Mouse (Mus musculus): ENCODE results near the gene Zfp346. TPM values are rescaled to one million over a fixed set of nuclear protein-coding genes. Genes with fewer than 3 reads are reported as not detected.

Gene Zfp346
- polyA plus RNA-seq, 1 experiment from 2014 or later = 21.6 TPM

DNA sequence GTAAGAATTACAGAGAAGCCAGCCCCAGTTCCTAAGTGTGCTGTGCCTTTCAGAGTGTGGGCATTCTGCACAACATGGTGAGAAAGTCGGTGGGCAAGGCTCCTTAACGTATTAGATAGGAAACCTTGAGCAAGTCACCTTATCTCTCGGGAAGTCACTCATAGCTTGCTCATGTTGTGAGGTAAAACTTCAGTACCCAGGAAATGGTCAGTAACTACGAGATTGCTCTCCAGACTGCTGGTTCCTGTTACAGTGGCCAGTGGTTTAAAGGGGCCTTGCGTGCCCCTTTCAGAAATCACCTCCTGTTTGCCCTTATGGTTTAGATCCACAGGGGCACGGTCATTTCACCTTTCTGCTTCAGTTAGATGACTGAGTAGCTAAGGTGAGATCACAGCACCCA, 9.3 kb downstream of the Zfp346 start:
- ATAC-seq (ENCODE audit: insufficient read depth, low FRiP score, low TSS enrichment) (no peak), DNase-seq (ENCODE audit: low spot score) (no peak)
- no peak overlapping the region for H3K4me2 ChIP-seq (ENCODE audit: low read depth)
- H3K27ac ChIP-seq (ENCODE audit: low read depth, low read length) = no peak overlapping the region
- no peak overlapping the region for H3K4me3 ChIP-seq (ENCODE audit: low read depth, low read length)
- H3K4me1 ChIP-seq (ENCODE audit: control insufficient read depth, insufficient read depth, low read length) = no peaks in the 10 kb centered on the region
- H3K9ac ChIP-seq (ENCODE audit: low read length) = no peak overlapping the region
- no peaks in the 10 kb centered on the region for H3K27me3 ChIP-seq (ENCODE audit: control insufficient read depth, insufficient read depth, low read length)
- no peaks in the 10 kb centered on the region for H3K9me3 ChIP-seq (ENCODE audit: control insufficient read depth, low read length)
- 82% methylated on average over 6 of the region's 6 CpGs for WGBS
- H3K36me3 ChIP-seq (ENCODE audit: control insufficient read depth, insufficient read depth, low read length) = peaks cover 3% of the 10 kb centered on the region

DNA sequence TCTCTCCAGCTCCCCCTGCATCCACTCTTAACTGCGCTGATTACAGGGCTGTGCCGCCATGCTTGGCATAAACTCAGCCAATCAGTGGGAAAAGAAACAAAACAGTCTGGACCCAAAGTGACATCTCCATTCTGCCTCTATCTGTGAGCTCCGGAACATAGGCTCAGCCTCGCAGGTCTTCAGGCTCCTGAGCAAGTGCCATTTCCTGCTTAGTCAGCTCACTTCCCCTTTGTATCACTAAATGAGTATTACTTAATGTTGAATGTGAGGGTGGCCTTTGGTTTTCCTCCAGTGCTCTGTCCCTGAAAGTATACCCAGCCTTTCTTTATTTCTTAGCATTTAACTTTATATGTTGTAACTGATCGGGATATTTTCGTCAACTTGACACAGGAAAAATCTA, 19.8 kb downstream of the Zfp346 start:
- Histone ChIP-seq H3K4me3 (ENCODE audit: low read depth, low read length) (no peak overlapping the region), H3K9ac (ENCODE audit: low read length) (no peak overlapping the region), H3K27me3 (ENCODE audit: control insufficient read depth, insufficient read depth, low read length) (no peaks in the 10 kb centered on the region), H3K9me3 (ENCODE audit: control insufficient read depth, low read length) (no peaks in the 10 kb centered on the region), H3K27ac (ENCODE audit: low read depth, low read length) (no peak overlapping the region), H3K4me1 (ENCODE audit: control insufficient read depth, insufficient read depth, low read length) (no peaks in the 10 kb centered on the region), H3K4me2 (ENCODE audit: low read depth) (no peak overlapping the region), H3K36me3 (ENCODE audit: control insufficient read depth, insufficient read depth, low read length) (peaks cover 5% of the 10 kb centered on the region; the same call in 1 of the 2 replicates)
- ATAC-seq (ENCODE audit: insufficient read depth, low FRiP score, low TSS enrichment) = no peak
- 92% methylated on average over 6 of the region's 6 CpGs for WGBS
- no peak for DNase-seq (ENCODE audit: low spot score)

DNA sequence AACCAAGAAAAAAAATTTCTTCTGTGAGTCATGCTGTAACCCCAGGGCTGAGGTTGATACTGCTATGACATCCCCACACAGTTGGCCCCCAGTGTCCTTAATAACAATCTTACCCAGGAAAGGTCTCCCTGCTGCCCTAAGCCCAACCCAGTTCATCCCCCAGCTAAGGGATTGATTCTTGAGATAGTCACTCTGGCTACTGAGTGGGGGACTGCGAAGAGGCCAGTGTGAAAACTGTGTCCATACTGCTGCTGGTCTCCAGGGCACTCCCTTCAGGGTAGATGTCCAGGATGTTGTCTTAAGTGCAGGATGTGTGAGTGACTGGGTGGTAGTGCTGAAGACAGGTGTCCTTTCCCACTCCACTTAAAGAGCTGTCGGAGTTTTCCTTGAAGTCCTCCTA, 28.3 kb downstream of the Zfp346 start, which contains the start of gene Gm17617:
Gene Gm17617 (minus strand): TSS at position 101 of the 400 bp plus-strand sequence.
- Histone ChIP-seq H3K4me2 (ENCODE audit: low read depth) (no peak within 1 kb of the TSS), H3K9me3 (ENCODE audit: control insufficient read depth, low read length) (no peaks in the 10 kb centered on the region), H3K4me1 (ENCODE audit: control insufficient read depth, insufficient read depth, low read length) (no peaks in the 10 kb centered on the region), H3K27me3 (ENCODE audit: control insufficient read depth, insufficient read depth, low read length) (no peaks in the 10 kb centered on the region), H3K27ac (ENCODE audit: low read depth, low read length) (no peak within 1 kb of the TSS), H3K36me3 (ENCODE audit: control insufficient read depth, insufficient read depth, low read length) (peaks cover 3% of the 10 kb centered on the region; the same call in 1 of the 2 replicates), H3K4me3 (ENCODE audit: low read depth, low read length) (no peak within 1 kb of the TSS), H3K9ac (ENCODE audit: low read length) (no peak within 1 kb of the TSS)
- WGBS = 85% methylated on average over 2 of the region's 2 CpGs
- no peak for DNase-seq (ENCODE audit: low spot score)
- no peak for ATAC-seq (ENCODE audit: insufficient read depth, low FRiP score, low TSS enrichment)

DNA sequence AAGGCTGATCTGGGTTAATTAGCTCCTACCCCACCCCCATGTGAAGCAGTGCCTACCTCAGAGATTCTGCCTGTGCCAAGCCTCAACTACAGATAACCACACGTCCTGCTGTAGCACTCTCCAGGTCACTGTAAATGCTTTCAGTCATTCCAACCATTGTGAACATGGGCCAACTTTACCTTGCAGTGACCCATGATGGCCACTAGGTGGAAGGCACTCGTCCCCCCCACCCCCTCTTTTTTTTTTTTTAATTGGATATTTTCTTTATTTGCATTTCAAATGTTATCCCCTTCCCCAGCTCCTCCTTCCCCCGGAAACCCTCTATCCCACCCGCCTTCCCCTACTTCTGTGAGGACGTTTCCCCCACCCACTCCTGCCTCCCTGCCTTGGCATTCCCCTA, 30.3 kb downstream of the Zfp346 start:
- H3K36me3 ChIP-seq (ENCODE audit: control insufficient read depth, insufficient read depth, low read length) = peaks cover 2% of the 10 kb centered on the region; the same call in 1 of the 2 replicates
- no peak overlapping the region for H3K9ac ChIP-seq (ENCODE audit: low read length)
- H3K27me3 ChIP-seq (ENCODE audit: control insufficient read depth, insufficient read depth, low read length) = no peaks in the 10 kb centered on the region
- 6% methylated on average over 5 of the region's 5 CpGs for WGBS
- no peak overlapping the region for H3K4me3 ChIP-seq (ENCODE audit: low read depth, low read length)
- ATAC-seq (ENCODE audit: insufficient read depth, low FRiP score, low TSS enrichment) = no peak
- no peak overlapping the region for H3K4me2 ChIP-seq (ENCODE audit: low read depth)
- DNase-seq (ENCODE audit: low spot score) = no peak
- H3K9me3 ChIP-seq (ENCODE audit: control insufficient read depth, low read length) = no peaks in the 10 kb centered on the region
- H3K27ac ChIP-seq (ENCODE audit: low read depth, low read length) = no peak overlapping the region
- H3K4me1 ChIP-seq (ENCODE audit: control insufficient read depth, insufficient read depth, low read length) = no peaks in the 10 kb centered on the region

DNA sequence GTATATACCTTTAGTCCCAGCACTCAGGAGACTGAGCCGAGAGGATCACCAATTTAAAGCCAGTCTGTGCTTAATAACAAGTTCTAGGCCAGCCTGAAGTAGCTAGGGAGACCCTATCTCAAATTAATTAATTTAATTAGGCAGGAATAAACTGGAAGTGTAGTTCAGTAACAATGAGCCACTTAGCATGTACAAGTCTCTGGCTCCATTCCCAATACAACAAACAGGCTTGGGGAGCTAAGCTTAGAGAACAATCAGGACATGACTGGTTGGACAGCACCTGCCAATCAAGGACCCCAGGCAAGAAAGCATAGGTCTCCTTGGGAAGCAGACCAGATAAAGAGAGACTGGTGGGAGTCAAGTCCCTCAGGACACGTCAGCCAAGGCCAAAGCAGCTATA, 35.2 kb downstream of the Zfp346 start:
- H3K4me1 ChIP-seq (ENCODE audit: control insufficient read depth, insufficient read depth, low read length) = no peaks in the 10 kb centered on the region
- H3K27ac ChIP-seq (ENCODE audit: low read depth, low read length) = no peak overlapping the region
- ATAC-seq (ENCODE audit: insufficient read depth, low FRiP score, low TSS enrichment) (no peak), DNase-seq (ENCODE audit: low spot score) (no peak)
- H3K9me3 ChIP-seq (ENCODE audit: control insufficient read depth, low read length) = no peaks in the 10 kb centered on the region
- H3K4me2 ChIP-seq (ENCODE audit: low read depth) = no peak overlapping the region
- H3K4me3 ChIP-seq (ENCODE audit: low read depth, low read length) = no peak overlapping the region
- H3K36me3 ChIP-seq (ENCODE audit: control insufficient read depth, insufficient read depth, low read length) = no peaks in the 10 kb centered on the region
- no peaks in the 10 kb centered on the region for H3K27me3 ChIP-seq (ENCODE audit: control insufficient read depth, insufficient read depth, low read length)
- 79% methylated on average over 2 of the region's 2 CpGs for WGBS
- no peak overlapping the region for H3K9ac ChIP-seq (ENCODE audit: low read length)

DNA sequence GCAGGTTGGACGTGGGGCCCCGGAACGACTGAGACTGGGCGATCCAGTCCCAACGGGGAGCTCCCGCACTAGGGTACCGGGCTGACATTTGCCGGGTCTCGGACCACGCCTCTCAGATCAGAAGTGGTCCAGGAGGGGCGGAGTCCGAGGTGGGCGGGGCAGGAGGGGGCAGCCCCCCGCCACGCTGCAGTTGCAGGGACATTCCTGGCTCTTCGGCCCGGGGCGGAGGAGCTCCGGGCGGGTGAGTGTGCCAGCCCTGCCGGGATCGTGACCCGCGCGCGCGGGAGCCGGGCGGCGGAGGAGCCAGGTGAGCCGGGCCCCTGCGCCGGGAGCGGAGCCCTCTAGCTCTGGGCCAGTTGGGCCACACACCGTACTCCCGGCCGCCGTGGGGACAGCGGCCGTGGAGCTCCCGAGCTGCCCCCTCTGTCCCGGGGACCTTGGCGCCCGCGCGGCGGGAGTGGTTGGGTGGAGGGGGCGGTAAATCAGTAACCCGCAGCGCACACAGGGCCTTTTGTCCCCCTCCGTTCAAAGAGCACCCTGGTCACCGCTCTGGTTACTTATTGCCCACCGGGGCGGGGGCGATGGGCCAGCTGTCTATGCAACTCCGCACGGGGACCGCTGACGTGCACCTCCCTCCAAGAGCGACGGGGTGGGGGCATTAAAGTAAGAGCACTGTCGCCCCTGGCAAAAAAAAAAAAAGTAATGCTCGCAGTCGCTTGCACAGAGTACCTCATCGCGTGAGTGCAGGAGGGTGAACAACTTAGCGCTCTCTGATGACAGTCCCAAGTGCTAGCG, 47.7 kb downstream of the Zfp346 start, which contains the start of gene Fgfr4:
Gene Fgfr4 (plus strand): TSS at position 20 of the 795 bp plus-strand sequence.
- Histone ChIP-seq H3K4me3 (ENCODE audit: low read depth, low read length) (peak within 1 kb of the TSS; percentile 53), H3K9me3 (ENCODE audit: control insufficient read depth, low read length) (no peaks in the 10 kb centered on the region), H3K9ac (ENCODE audit: low read length) (peak within 1 kb of the TSS; percentile 68), H3K4me1 (ENCODE audit: control insufficient read depth, insufficient read depth, low read length) (peaks cover 7% of the 10 kb centered on the region; the same call in 1 of the 2 replicates), H3K27ac (ENCODE audit: low read depth, low read length) (no peak within 1 kb of the TSS), H3K4me2 (ENCODE audit: low read depth) (peak within 1 kb of the TSS; percentile 98), H3K27me3 (ENCODE audit: control insufficient read depth, insufficient read depth, low read length) (peaks cover 10% of the 10 kb centered on the region; the same call in 1 of the 2 replicates), H3K36me3 (ENCODE audit: control insufficient read depth, insufficient read depth, low read length) (no peaks in the 10 kb centered on the region)
- DNase-seq (ENCODE audit: low spot score) (peak; percentile 72), ATAC-seq (ENCODE audit: insufficient read depth, low FRiP score, low TSS enrichment) (peak; percentile 41; the same call in 1 of the 2 replicates)
- under 1% methylated on average over 65 of the region's 68 CpGs for WGBS

DNA sequence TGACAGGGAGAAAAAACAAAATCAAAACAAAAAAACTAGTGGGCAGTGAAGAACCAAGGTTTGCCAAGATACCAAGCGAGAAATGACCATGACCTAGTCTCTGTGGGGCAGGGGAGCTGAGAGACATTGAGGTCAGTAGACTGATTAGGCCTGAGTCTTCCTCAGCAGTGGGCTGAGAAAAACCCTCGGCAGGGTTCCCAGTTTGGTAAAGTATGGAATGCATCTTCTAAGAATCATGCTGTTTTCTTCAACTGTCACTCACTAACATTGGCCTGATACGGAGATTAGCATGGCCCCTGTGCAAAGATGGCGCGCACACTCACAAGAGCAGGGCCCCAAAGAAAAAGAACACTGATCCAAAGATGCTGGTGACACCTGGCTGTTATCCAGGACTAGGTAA, 48.8 kb downstream of the Zfp346 start:
- Histone ChIP-seq H3K4me3 (ENCODE audit: low read depth, low read length) (no peak overlapping the region), H3K9ac (ENCODE audit: low read length) (no peak overlapping the region), H3K4me1 (ENCODE audit: control insufficient read depth, insufficient read depth, low read length) (peaks cover 7% of the 10 kb centered on the region; the same call in 1 of the 2 replicates), H3K36me3 (ENCODE audit: control insufficient read depth, insufficient read depth, low read length) (no peaks in the 10 kb centered on the region), H3K27me3 (ENCODE audit: control insufficient read depth, insufficient read depth, low read length) (peaks cover 10% of the 10 kb centered on the region; the same call in 1 of the 2 replicates), H3K27ac (ENCODE audit: low read depth, low read length) (no peak overlapping the region), H3K4me2 (ENCODE audit: low read depth) (no peak overlapping the region), H3K9me3 (ENCODE audit: control insufficient read depth, low read length) (no peaks in the 10 kb centered on the region)
- 89% methylated on average over 5 of the region's 5 CpGs for WGBS
- ATAC-seq (ENCODE audit: insufficient read depth, low FRiP score, low TSS enrichment) = no peak
- DNase-seq (ENCODE audit: low spot score) = no peak

DNA sequence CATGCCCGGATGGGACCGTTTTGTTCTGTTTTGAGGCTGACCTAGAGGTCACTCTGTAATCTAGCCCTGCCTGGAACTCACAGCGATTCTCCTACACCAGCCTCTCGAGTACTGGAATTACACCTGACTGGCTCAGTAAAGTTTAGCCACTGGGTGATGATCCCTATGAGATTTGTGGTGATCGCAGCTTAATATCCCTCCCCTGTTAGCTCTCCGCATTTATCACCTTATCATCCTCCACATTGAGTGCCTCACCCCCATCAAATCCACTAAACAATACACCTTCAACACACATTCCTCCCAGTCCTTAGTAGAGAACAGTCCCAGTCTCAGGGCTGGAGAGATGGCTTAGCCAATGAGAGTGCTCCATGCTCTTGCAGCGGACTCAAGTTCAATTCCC, 57.3 kb downstream of the Zfp346 start:
- Histone ChIP-seq H3K4me1 (ENCODE audit: control insufficient read depth, insufficient read depth, low read length) (no peaks in the 10 kb centered on the region), H3K9ac (ENCODE audit: low read length) (no peak overlapping the region), H3K9me3 (ENCODE audit: control insufficient read depth, low read length) (no peaks in the 10 kb centered on the region), H3K36me3 (ENCODE audit: control insufficient read depth, insufficient read depth, low read length) (no peaks in the 10 kb centered on the region), H3K4me3 (ENCODE audit: low read depth, low read length) (no peak overlapping the region), H3K27ac (ENCODE audit: low read depth, low read length) (no peak overlapping the region), H3K4me2 (ENCODE audit: low read depth) (no peak overlapping the region), H3K27me3 (ENCODE audit: control insufficient read depth, insufficient read depth, low read length) (no peaks in the 10 kb centered on the region)
- ATAC-seq (ENCODE audit: insufficient read depth, low FRiP score, low TSS enrichment) (no peak), DNase-seq (ENCODE audit: low spot score) (no peak)
- 71% methylated on average over 7 of the region's 7 CpGs for WGBS

DNA sequence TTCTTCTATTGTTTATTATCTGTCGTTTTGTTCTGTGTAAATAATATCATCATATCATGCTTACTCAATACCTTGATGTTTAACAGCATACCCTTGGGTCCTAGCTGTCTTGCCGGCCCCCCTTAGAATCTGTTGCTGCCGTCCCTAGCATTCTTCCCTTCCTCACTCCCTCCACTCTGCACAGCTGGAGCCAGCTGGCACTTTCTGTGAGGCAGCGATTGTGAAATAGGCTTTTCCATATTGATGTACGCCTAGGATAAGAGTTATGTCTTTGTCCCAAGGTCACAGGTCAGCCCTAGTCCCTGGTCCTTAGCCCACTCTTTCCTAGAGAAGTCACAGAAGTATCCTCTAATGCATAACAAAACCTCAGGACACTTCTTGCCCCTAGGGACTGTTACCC, 58.4 kb downstream of the Zfp346 start:
- no peaks in the 10 kb centered on the region for H3K27me3 ChIP-seq (ENCODE audit: control insufficient read depth, insufficient read depth, low read length)
- no peak overlapping the region for H3K4me2 ChIP-seq (ENCODE audit: low read depth)
- H3K4me3 ChIP-seq (ENCODE audit: low read depth, low read length) = no peak overlapping the region
- no peaks in the 10 kb centered on the region for H3K36me3 ChIP-seq (ENCODE audit: control insufficient read depth, insufficient read depth, low read length)
- no peak for ATAC-seq (ENCODE audit: insufficient read depth, low FRiP score, low TSS enrichment)
- no peaks in the 10 kb centered on the region for H3K9me3 ChIP-seq (ENCODE audit: control insufficient read depth, low read length)
- no peaks in the 10 kb centered on the region for H3K4me1 ChIP-seq (ENCODE audit: control insufficient read depth, insufficient read depth, low read length)
- WGBS = 71% methylated on average over 5 of the region's 5 CpGs
- no peak overlapping the region for H3K9ac ChIP-seq (ENCODE audit: low read length)
- H3K27ac ChIP-seq (ENCODE audit: low read depth, low read length) = no peak overlapping the region
- DNase-seq (ENCODE audit: low spot score) = no peak

All from neural tube, embryonic 11.5 days (tissue).